Mouse (Mus musculus) monocyte, adult 5-6 weeks (primary cell): ENCODE results near the gene Ptch2. TPM values are rescaled to one million over a fixed set of nuclear protein-coding genes. Genes with fewer than 3 reads are reported as not detected.

ENCODE experiments used
- ATAC-seq: fragments of 153-309, 156-312 bp; replicated peaks from 2 replicates; pipeline ENCODE4 v1.8.0; 2017; ENCODE audit warnings: mild to moderate bottlenecking; ENCODE audit not compliant: low TSS enrichment, insufficient number of reproducible peaks, severe bottlenecking, poor library complexity, low FRiP score
- total RNA-seq: library from RNA; stranded (forward); fragments of 200-1000, 200-491, 200-594 nt; gene quantifications from 3 replicates; pipeline ENCODE4 v1.2.3, GENCODE M21; 2017

The Ptch2 gene
- total RNA-seq, 1 experiment from 2014 or later, result not detected

GRCm38 (mm10) chr4:117146176-117146575 is 50.3 kb downstream of the Ptch2 start:
- peak; percentile 77 for ATAC-seq

DNA sequence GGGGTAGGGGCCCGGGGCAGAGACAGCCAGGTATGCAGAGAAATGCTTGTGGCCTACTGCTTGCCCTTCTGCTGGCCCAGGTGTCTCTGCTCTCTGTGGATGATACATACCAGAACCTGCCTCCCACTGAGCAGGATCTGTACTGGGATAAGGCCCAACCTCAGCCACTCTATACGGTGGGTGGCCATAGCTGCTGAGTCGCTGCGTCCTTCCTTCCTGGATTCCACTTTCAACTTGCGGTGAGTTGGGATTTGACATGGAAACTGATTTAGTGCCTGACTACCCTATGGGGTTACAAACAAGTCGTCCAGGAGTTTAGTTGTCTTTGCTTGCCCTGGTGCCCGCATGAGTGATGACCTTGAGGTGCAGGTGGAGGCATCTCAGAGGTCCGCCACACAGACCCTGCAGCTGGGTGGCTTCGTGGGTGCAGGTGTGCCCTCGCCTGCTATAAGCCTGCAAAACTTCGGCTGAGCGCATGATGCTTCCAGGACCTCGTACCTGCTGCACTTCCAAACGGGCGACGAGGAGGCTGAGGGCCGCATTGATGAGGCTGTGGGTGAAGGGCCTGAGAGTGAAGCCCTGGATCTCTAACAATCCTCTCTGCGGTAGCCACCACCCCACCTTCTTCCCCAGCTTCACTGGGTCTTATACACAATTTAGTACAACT is 52.3 kb downstream of the Ptch2 start:
- no peak for ATAC-seq

DNA sequence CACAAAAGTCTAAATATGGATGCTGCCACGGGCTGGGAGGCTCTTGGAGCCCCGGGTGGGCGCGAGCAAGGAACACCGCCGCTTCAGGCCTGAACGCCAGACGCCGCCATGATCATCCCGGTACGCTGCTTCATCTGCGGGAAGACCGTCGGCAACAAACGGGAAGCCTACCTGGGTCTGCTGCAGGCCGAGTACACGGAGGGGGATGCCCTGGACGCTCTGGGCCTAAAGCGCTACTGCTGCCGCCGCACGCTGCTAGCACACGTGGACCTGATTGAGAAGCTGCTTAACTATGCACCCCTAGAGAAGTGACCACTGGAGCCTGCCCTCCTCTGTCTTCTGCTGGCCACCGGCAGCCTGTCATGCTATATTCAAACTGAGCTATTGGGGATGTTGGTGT is 52.9 kb downstream of the Ptch2 start:
- ATAC-seq, result no peak

DNA sequence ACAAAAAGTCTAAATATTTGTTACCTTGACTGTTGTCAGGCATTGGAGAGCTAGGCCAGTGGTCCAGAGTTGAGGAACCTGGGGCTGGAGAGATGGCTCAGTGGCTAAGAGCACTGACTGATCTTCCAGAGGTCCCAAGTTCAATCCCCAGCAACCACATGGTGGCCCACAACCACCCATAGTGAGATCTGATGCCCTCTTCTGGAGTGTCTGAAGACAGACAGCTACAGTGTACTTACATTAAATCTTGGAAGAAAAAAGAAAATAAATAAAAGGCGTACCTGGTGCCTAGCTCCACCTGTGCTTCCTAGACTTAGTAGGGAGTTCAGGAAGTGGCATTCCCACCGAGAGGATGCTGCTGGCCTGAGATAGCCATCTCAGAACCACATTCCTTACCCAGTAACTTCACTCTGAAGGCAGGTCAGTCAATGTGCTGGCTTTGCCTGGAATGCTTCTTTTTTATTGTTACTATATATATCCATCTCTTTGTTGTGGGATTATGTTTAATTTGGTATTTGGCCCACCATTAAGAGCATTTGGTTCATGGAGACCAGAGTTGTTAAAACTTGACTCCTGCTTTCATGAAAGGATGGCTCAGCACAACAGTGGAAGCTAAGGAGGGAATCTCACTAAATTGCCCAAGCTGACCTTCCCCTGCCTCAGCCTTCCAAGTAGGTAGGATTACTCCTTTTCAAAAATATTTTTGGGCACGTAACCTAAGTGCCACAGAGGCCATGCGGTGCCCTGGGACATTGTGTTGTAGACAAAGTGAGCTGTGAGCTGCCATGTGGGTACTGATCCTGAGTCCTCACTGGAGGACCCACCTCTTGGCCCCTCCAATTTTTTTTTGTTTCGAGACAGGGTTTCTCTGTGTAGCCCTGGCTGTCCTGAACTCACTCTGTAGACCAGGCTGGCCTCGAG is 53.7 kb downstream of the Ptch2 start:
- no peak for ATAC-seq

GRCm38 (mm10) chr4:117150212-117150733 is 54.4 kb downstream of the Ptch2 start:
- ATAC-seq, result no peak

GRCm38 (mm10) chr4:117151416-117151815 is 55.5 kb downstream of the Ptch2 start:
- no peak for ATAC-seq

GRCm38 (mm10) chr4:117152714-117153113 is 56.8 kb downstream of the Ptch2 start:
- ATAC-seq, result no peak

DNA sequence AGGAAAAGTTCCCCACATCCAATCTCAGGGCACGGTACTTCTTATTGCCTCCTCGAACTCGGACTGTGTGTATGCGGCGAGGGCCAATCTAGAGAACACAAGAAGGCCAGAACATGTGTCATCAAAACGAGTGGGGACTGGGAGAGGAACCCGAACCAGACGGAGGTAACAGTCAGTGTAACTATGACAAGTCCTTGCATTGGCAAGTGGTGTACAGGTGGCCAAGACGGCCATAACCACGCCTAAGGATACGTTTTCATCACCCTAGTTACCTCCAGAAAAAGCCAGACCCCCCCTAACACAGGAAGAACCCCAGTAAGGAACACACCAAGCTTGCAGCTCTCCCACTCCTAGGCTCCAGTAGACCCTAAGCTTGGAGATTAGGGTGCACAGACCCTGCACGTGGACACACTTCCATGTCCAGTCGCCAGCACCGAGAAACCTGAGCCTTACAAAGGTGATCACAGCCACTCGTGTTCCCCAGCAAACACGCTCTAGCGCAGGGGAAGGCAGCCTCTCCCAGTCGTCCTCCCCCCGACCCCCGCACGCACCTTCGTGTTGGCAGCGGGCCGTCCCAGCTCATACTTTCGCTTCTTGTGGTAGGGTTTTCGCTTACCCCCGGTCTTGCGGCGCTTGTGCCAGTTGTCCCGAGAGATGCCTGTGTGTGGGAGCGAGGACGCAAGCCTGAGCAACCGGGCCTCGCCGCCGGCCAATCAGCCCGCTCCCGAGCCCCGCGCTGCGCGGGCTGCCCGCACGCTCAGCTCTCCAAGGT is 59.3 kb downstream of the Ptch2 start:
- ATAC-seq, result no peak

DNA sequence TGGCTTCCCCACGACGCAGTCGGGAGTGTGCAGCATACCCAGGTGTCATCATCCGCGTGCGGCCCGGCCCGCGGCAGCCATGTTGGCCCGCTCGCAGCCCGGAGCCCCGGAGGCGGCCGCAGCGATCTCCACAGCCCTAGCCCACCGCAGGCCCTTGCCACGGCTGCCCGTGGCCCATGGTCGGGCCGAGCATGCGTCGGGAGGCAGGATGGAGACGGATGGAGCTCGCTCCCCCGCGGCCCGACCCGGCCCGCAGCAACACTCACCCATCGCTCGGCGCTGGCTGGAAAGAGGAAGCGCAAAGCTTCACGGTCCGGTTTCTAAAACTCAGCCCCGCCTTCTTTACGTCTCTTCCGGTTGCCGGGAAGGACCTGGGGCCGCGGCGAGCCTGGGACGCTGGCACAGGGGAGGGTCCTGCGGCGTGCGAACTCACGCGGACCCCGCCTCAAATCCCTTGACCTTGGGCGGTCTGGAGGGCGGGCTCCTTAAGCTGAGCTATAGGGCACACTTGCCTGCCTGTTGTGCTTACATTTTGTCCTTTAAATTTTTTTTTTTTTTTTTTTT is 60.0 kb downstream of the Ptch2 start, which contains the start of gene Rps8:
Gene Rps8 (minus strand): TSS at position 452 of the 564 bp plus-strand sequence.
- ATAC-seq, result peak; percentile 88

DNA sequence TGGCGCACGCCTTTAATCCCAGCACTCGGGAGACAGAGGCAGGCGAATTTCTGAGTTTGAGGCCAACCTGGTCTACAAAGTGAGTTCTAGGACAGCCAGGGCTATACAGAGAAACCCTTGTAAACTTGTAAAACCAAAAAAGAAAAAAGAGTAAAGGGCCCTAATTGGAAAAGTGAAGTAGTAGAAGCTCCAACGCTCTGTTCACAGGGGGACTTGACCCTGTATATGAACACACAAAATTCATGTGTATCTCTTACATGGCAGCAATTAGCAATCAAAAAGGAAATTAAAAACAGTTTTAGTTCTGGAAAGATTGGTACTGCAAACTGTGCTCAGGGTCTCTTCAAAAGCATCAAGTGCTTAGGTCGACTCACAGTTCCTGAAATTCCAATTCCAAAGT is 60.5 kb downstream of the Ptch2 start:
- no peak for ATAC-seq

DNA sequence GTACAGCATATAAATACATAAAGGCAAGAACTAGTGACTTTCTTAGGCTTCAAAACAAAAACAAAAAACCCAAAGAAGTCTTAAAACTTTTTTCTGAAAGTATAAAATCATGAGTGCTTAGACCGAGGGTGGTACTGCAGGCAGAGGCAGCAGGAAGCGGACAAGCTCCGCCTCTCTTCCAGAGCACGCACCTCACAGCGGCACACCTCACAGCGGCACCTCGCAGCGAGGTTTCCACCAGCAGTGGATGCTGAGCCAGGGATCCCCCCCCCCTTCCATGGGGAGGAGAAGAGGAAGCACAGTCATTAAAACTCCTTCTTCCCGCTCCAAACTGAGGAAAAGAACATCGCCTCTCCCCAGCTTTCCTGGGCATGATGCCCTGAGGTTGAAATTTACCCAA is 63.8 kb downstream of the Ptch2 start:
- ATAC-seq, result no peak

DNA sequence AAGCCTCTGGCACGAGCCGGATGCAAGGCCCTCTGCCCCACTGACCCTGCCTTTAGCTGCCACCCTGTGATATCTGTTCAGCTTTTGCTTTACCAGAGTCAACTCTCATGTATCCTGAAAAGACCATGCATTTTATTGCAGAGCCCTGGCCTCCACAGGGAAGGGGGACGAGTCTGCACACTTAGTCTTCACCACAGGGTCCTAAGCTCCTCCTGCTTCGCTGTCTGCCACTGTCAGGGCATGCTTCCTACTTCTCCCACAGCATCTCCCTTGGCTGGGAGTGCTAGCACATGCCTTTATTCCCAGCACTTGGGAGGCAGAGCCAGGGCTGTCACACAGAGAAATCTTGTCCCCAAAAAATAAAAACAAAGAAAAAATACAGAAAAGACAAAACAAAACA is 65.3 kb downstream of the Ptch2 start:
- ATAC-seq, result no peak

Other genes starting within 250 kb of the Ptch2 start
- 0.10 to 0.19 TPM in 2 of 3 replicates, not detected in the other for gene Zswim5, start 218.7 kb upstream of the Ptch2 start, total RNA-seq
- 41.5 to 48.3 TPM (median 42.0 TPM) in 3 replicates for gene Urod, start 101.7 kb upstream of the Ptch2 start, total RNA-seq
- gene Hectd3, start 100.8 kb upstream of the Ptch2 start, total RNA-seq, result 30.1 to 41.4 TPM (median 32.5 TPM) in 3 replicates
- gene Eif2b3, start 76.7 kb upstream of the Ptch2 start, total RNA-seq, result 12.4 to 16.2 TPM (median 13.1 TPM) in 3 replicates
- 15.5 to 17.5 TPM (median 16.9 TPM) in 3 replicates for gene Btbd19, start 29.6 kb downstream of the Ptch2 start, total RNA-seq
- 3.4 TPM in 1 of 3 replicates, not detected in the others for gene Tctex1d4, start 30.7 kb downstream of the Ptch2 start, total RNA-seq
- 25.5 to 56.5 TPM (median 52.2 TPM) in 3 replicates for gene Plk3, start 37.9 kb downstream of the Ptch2 start, total RNA-seq
- gene Rps8, start 60.2 kb downstream of the Ptch2 start, total RNA-seq, result 970 to 1,241 TPM (median 1,065 TPM) in 3 replicates
- gene Kif2c, start 86.6 kb downstream of the Ptch2 start, total RNA-seq, result 0.68 to 1.9 TPM in 2 of 3 replicates, not detected in the other
- 0.29 TPM in 1 of 3 replicates, not detected in the others for gene Tmem53, start 155.9 kb downstream of the Ptch2 start, total RNA-seq
- gene Armh1, start 156.1 kb downstream of the Ptch2 start, total RNA-seq, result not detected in 3 replicates